Mouse (Mus musculus): Measurements from ENCODE around the gene Smad6. TPM values are rescaled to one million over a fixed set of nuclear protein-coding genes. Genes with fewer than 3 reads are reported as not detected.

The Smad6 gene
- 60.4 and 62.2 TPM in 2 replicates for polyA plus RNA-seq (2012; rRNA removed)

GRCm38 (mm10) chr9:64021853-64022561 lies at the start of gene Smad6:
TSS of gene Smad6 (minus strand) at chr9:64022059.

Other genes starting within 250 kb of the Smad6 start
- gene Lctl, start 95.1 kb upstream of the Smad6 start, polyA plus RNA-seq (2012; rRNA removed): 0.15 and 0.35 TPM in 2 replicates
- gene Zwilch, start 151.0 kb upstream of the Smad6 start, polyA plus RNA-seq (2012; rRNA removed): 2.0 and 2.3 TPM in 2 replicates
- gene Rpl4, start 151.3 kb upstream of the Smad6 start, polyA plus RNA-seq (2012; rRNA removed): 301 and 448 TPM in 2 replicates
- 5.5 and 7.4 TPM in 2 replicates for gene Snapc5, start 157.2 kb upstream of the Smad6 start, polyA plus RNA-seq (2012; rRNA removed)
- not detected in 2 replicates for gene Uchl4, start 213.1 kb upstream of the Smad6 start, polyA plus RNA-seq (2012; rRNA removed)
- gene Map2k1, start 231.6 kb upstream of the Smad6 start, polyA plus RNA-seq (2012; rRNA removed): 119 and 128 TPM in 2 replicates

Data from colon, adult 2 months (tissue).